Mouse (Mus musculus): ENCODE results near the gene Crb2. TPM values are rescaled to one million over a fixed set of nuclear protein-coding genes. Genes with fewer than 3 reads are reported as not detected.

Gene Crb2
- polyA plus RNA-seq, 1 experiment from 2014 or later: 30.4 TPM

DNA sequence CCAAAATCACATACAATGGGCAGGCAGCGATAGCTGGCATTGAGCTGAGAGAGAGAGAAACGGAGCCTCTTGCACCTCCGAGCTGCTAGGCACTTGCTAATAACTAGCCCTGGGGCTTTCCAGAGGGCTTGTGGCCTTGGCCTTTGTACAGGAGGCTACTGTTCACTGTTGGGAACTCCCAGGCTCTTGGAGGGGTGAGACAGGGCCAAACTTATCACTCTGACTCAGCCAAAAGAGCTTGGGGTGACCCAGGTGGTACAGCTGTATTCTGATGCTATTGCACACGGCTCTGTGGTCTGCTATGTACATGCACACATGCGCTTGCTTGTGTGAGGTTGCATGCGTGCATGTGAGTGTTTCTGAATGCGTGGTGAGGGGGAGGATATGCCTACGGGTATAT lies 6.3 kb upstream of the Crb2 start:
- DNase-seq (ENCODE audit: extremely low spot score, low spot score): no peak
- Histone ChIP-seq H3K27ac (no peak overlapping the region), H3K4me1 (peaks cover 57% of the 10 kb centered on the region), H3K27me3 (ENCODE audit: poor library complexity, severe bottlenecking) (peaks cover 64% of the 10 kb centered on the region), H3K36me3 (replicated peaks) (no peaks in the 10 kb centered on the region), H3K4me3 (no peak overlapping the region), H3K9me3 (no peaks in the 10 kb centered on the region)
- 89% methylated on average over 8 of the region's 8 CpGs for WGBS

DNA sequence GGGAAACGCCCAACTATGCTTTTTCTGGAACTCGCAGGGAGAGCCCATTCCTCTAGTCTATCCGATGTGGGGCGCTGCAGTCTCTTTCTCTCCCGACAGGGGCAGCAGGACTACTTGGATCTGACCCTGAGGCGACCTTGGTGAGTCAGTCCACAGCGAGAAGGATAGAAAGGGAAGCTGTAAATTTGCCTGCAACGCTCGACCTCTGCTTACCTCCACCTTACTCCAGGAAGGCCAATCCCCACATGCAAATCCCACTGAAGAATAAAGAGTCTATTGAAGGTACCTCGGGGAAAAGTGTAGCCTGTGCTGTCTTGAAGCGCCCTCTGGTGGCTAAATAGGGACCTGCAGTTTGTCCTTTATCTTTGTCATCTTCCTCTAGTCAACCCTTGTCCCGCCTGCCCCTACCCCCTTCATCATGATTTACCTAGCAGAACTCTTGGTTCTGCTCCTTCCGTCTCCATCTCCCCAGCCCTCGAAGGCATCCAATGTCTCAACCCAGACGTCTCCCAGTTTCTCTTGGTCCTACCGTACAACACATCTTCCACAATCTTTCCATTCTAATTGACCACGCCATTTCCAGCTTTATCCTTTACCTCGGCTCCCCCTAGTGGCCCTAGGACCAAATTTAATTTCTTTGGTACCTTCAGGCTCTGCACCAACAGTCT lies 4.3 kb upstream of the Crb2 start:
- peak; percentile 90 for DNase-seq (ENCODE audit: extremely low spot score, low spot score)
- peak overlapping the region; percentile 45 for H3K4me3 ChIP-seq
- H3K36me3 ChIP-seq (replicated peaks): no peaks in the 10 kb centered on the region
- H3K9me3 ChIP-seq: no peaks in the 10 kb centered on the region
- peak overlapping the region; percentile 81 for H3K27ac ChIP-seq
- under 1% methylated on average over 18 of the region's 18 CpGs for WGBS
- peaks cover 44% of the 10 kb centered on the region for H3K27me3 ChIP-seq (ENCODE audit: poor library complexity, severe bottlenecking)
- peaks cover 57% of the 10 kb centered on the region for H3K4me1 ChIP-seq

DNA sequence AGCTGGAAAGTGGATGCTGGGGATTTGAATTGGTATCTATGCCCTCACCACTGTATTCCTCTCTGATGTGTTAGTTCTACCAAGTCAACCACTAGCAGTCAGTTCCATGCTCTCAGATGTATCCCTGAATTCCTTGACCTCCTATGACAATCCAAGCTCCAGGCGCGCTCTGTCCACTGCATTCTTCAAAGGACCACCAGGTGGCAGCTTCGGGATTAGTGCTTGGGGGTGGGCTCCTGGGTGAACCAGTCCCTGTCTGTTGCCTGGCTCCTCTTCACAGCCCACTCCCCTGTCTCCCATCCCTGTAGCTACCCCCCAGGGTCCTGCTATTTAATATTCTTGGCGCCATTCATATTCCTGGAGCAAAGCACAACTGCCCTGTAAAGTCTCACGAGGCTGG lies 1.5 kb upstream of the Crb2 start:
- Histone ChIP-seq H3K4me1 (peaks cover 61% of the 10 kb centered on the region), H3K27ac (peak overlapping the region; percentile 90; the same call in 1 of the 2 replicates), H3K27me3 (ENCODE audit: poor library complexity, severe bottlenecking) (peaks cover 26% of the 10 kb centered on the region), H3K4me3 (no peak overlapping the region), H3K36me3 (replicated peaks) (no peaks in the 10 kb centered on the region), H3K9me3 (no peaks in the 10 kb centered on the region)
- WGBS: 9% methylated on average over 5 of the region's 5 CpGs
- DNase-seq (ENCODE audit: extremely low spot score, low spot score): peak; percentile 81

DNA sequence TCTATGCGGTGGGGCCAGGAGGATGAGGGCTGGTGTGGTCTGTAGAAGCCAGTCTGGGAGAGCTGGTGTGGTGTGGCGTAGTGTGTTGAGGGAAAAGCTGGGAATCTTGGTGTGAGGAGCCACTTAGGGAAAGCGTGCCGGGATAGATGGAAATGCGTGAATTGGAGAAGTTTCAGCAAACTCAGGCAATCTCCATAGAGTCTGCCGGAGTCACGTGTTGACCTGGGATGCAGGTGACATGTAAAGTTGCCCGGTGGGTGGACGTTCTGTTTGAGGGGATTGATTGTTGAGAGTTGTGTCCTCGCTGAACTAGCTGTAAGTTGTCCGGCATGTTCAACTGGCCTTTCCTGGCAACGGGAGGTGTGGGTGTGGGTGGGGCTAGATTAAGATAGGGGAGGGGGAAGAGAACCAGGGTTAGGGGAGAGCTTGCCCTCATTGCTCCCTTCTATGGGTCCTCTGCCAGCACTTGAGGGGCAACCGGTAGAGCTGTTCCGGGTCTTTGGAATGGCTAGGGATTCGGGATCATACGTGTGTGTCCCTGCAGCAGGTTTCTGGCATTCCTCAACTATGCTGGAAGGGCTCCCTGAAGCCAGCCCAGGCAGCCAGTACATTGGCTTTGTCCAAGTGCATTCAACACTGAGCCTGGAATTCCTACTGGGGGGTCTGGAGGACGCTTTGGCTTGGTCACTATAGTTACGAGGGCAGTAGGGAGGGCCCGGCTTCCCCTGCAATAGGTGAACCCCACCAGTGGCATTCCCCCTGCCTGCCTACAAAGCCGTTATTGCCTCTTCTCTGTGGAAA lies 762 bp downstream of the Crb2 start:
- peaks cover 5% of the 10 kb centered on the region for H3K36me3 ChIP-seq (replicated peaks)
- peaks cover 74% of the 10 kb centered on the region for H3K4me1 ChIP-seq
- peak; percentile 55 for DNase-seq (ENCODE audit: extremely low spot score, low spot score)
- H3K27ac ChIP-seq: peak overlapping the region; percentile 90
- WGBS: 5% methylated on average over 20 of the region's 20 CpGs
- H3K9me3 ChIP-seq: no peaks in the 10 kb centered on the region
- peak overlapping the region; percentile 64 for H3K4me3 ChIP-seq
- H3K27me3 ChIP-seq (ENCODE audit: poor library complexity, severe bottlenecking): peaks cover 9% of the 10 kb centered on the region

DNA sequence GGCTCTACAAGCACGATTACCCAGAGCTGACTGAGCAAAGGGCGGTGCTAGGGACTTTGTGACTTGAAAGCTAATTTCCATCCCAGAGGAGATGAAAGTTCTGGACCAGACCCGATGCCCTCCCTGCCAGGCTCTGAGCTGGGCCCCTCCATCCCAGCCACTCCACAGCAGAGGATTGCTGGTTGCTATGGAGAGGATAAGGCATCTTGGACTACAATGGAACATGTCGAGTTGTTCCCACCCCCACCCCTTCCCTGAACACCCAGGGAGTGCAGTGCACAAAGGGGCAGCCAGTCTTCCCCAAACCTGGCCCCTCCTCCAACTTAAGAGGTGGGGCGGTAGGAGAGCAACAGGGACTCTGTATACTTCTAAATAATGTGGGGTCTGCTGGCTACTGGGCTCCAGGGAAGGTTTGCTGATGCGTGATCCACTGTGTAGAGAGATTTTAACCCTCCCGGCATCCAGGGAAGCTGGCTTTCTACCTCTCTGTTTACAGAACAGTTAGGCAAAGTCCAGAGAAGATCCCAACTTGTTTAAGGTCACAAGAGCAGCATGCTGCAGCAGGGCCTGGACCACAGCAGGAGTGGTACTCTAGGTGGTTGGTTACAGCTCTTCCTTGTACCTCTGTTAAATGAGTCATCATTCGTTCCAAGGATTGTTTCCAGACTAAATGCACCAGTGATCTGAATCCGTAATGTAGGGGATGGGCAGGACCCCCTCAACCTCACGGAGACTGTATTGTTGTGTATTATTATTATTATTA lies 2.1 kb downstream of the Crb2 start:
- Histone ChIP-seq H3K27ac (peak overlapping the region; percentile 90), H3K4me3 (peak overlapping the region; percentile 64), H3K36me3 (replicated peaks) (peaks cover 7% of the 10 kb centered on the region), H3K4me1 (peaks cover 88% of the 10 kb centered on the region), H3K9me3 (no peaks in the 10 kb centered on the region), H3K27me3 (ENCODE audit: poor library complexity, severe bottlenecking) (peaks cover 9% of the 10 kb centered on the region)
- WGBS: 13% methylated on average over 10 of the region's 10 CpGs
- DNase-seq (ENCODE audit: extremely low spot score, low spot score): peak; percentile 86

DNA sequence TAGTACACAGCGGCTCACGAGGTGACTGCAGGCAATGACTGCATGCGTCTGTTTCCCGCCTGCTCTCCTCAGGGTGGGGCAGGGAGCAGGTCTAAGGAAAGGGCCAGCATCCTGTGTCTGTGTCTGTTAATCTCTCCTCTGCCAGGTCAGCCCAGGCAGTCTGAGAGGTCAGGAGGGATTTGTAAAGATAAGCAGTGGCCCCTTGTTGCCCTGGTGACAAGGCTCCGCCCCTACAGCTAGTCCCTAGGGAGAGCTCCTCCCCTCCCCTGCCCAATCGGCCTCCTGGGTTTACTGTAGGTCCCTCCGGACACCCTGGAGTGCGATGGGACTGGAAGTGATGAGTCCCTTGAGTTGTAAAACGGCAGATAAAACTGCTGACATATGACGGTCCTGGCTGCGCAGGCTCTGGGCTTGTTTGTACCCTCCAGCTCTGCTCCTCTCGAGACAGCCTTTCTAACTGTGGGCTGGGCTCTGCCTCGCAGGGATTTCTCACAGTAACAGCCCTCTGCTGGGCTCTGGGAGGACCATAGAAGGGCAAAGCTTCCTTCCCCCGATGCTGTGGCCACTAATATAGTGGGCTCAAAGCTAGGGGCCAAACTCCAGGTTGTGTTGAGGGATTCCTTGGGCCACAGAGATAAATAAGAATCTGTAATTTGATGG lies 4.4 kb downstream of the Crb2 start:
- H3K4me1 ChIP-seq: peaks cover 92% of the 10 kb centered on the region
- H3K36me3 ChIP-seq (replicated peaks): peaks cover 29% of the 10 kb centered on the region
- under 1% methylated on average over 14 of the region's 14 CpGs for WGBS
- H3K27ac ChIP-seq: peak overlapping the region; percentile 87
- DNase-seq (ENCODE audit: extremely low spot score, low spot score): peak; percentile 82
- H3K9me3 ChIP-seq: no peaks in the 10 kb centered on the region; the same call in 1 of the 2 replicates
- H3K4me3 ChIP-seq: peak overlapping the region; percentile 46
- peaks cover 11% of the 10 kb centered on the region for H3K27me3 ChIP-seq (ENCODE audit: poor library complexity, severe bottlenecking)

DNA sequence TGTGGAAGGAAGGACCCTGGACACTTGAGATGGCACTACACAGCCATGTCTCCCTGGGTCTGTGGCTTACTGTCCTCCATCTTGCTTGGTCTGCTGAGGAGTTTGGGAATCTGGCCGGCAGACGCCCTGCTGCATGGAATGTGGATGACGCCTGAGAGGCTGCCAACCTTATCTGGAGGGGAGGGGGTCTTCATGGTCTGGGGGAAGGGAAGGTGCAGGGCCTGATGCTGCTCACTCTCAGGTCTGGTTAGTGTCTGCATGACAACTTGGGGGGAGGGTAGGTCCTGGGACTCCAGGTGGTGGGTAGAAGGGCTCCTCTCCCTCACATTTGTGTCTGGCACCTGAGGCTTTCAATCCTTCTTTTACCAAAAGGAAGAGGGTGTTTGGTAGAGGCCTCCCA lies 5.4 kb downstream of the Crb2 start:
- no peak for DNase-seq (ENCODE audit: extremely low spot score, low spot score)
- H3K36me3 ChIP-seq (replicated peaks): peaks cover 39% of the 10 kb centered on the region
- H3K27me3 ChIP-seq (ENCODE audit: poor library complexity, severe bottlenecking): peaks cover 21% of the 10 kb centered on the region
- peak overlapping the region; percentile 46 for H3K4me3 ChIP-seq
- 18% methylated on average over 3 of the region's 3 CpGs for WGBS
- H3K4me1 ChIP-seq: peaks cover 89% of the 10 kb centered on the region
- peak overlapping the region; percentile 87 for H3K27ac ChIP-seq
- no peaks in the 10 kb centered on the region; the same call in 1 of the 2 replicates for H3K9me3 ChIP-seq

DNA sequence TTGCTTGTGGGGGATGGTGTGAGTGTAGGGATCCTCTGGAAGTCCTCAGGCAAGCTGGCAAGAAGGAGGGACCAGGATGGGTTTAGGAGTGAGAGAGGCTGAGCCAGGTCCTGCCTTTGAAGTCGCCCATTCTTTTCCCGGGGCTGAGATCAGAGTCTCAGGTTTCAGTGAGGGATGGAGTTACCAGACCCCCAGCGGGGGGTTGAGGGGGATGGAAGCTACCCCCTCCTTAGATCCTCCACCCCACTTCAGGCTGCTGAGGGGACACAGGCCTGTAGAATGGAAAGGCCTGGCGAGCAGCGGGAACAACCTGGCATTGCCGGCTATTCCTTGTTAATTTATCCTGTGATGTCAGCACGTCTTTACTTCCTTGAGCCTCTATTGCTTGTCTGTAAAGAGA lies 6.0 kb downstream of the Crb2 start:
- Histone ChIP-seq H3K4me1 (peaks cover 89% of the 10 kb centered on the region), H3K9me3 (no peaks in the 10 kb centered on the region; the same call in 1 of the 2 replicates), H3K36me3 (replicated peaks) (peaks cover 45% of the 10 kb centered on the region), H3K27me3 (ENCODE audit: poor library complexity, severe bottlenecking) (peaks cover 27% of the 10 kb centered on the region), H3K4me3 (peak overlapping the region; percentile 46), H3K27ac (peak overlapping the region; percentile 87)
- WGBS: 5% methylated on average over 7 of the region's 7 CpGs
- peak; percentile 53 for DNase-seq (ENCODE audit: extremely low spot score, low spot score)

DNA sequence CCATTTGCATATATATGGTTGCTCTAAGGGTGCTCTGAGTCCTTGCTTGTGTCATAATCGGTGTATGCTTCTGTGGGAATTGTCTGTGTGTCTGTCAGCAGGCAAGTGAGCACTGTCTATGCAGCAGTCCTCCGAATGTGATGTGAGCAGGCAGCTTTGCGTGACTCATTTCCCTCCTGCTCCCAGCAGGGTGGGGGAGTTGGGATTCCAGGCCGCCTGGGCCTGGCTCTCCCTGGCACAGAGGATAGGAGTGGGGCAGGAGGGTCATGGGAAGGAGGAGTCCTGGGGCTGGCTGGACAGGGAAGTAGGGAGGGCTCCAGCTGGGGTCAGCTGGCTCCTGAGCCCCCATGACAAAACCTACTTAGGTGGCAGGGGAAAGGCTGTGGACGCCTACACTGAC lies 8.4 kb downstream of the Crb2 start:
- Histone ChIP-seq H3K27ac (0 out of 2 replicates have a peak overlapping the region, but pooled peaks have one; percentile 13), H3K4me3 (no peak overlapping the region), H3K4me1 (peaks cover 82% of the 10 kb centered on the region), H3K36me3 (replicated peaks) (peaks cover 69% of the 10 kb centered on the region), H3K27me3 (ENCODE audit: poor library complexity, severe bottlenecking) (peaks cover 24% of the 10 kb centered on the region), H3K9me3 (no peaks in the 10 kb centered on the region; the same call in 1 of the 2 replicates)
- no peak for DNase-seq (ENCODE audit: extremely low spot score, low spot score)
- WGBS: 83% methylated on average over 5 of the region's 5 CpGs

DNA sequence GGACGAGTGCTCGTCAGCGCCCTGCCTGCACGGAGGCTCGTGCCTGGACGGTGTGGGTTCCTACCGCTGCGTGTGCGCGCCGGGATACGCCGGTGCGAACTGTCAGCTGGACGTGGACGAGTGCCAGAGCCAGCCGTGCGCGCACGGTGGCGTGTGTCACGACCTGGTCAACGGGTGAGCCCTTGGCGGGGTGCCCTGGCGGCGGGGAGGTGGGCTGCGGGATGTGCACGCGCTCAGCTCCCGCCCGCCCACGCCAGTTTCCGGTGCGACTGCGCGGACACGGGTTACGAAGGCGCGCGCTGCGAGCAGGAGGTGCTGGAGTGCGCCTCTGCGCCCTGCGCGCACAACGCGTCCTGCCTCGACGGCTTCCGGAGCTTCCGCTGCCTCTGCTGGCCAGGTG lies 10.4 kb downstream of the Crb2 start:
- H3K27ac ChIP-seq: no peak overlapping the region
- H3K4me1 ChIP-seq: peaks cover 62% of the 10 kb centered on the region
- no peaks in the 10 kb centered on the region; the same call in 1 of the 2 replicates for H3K9me3 ChIP-seq
- H3K4me3 ChIP-seq: peak overlapping the region; percentile 29
- DNase-seq (ENCODE audit: extremely low spot score, low spot score): no peak
- H3K36me3 ChIP-seq (replicated peaks): peaks cover 85% of the 10 kb centered on the region
- peaks cover 27% of the 10 kb centered on the region for H3K27me3 ChIP-seq (ENCODE audit: poor library complexity, severe bottlenecking)
- 33% methylated on average over 52 of the region's 52 CpGs for WGBS

DNA sequence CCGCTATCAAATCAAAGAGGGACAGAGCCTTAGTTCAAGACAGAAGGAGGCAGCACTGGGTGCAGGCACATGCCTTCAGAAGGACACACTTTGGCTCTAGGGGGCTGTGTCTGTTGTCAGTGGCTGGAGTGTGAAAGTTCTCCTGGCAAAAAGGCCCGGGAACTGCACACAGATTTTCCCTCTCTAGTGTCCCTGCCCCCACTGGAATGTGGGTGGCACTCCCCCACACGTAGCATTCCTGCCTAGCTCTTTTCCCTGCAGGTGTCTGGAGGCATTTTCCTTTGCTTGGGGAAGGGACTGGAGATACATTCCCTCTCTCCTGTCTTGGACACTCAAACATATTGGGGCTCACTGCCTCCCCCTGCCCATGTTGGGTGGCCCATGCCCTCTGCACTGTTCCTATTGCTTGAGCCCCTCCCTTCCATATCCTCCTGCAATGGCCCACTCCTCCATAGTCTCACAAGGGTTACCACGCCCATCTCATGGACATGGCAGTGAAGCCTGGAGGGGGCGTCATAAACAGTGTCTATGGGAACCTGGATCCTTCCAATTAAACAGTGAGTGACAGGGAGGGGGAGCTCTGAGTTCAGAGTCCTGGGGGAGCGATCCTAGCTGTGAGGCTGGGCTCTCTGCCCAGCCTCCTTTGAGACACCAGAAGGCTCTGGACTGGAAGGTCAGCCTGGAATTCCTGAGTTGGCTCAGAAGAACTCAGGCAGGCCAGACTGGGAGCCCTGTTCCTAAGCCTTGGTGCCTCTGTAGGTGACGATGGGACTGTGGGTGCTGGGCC lies 12.3 kb downstream of the Crb2 start:
- H3K36me3 ChIP-seq (replicated peaks): peaks cover 99% of the 10 kb centered on the region
- no peak for DNase-seq (ENCODE audit: extremely low spot score, low spot score)
- WGBS: 78% methylated on average over 7 of the region's 7 CpGs
- peaks cover 6% of the 10 kb centered on the region for H3K9me3 ChIP-seq
- peaks cover 46% of the 10 kb centered on the region for H3K27me3 ChIP-seq (ENCODE audit: poor library complexity, severe bottlenecking)
- H3K4me3 ChIP-seq: no peak overlapping the region
- no peak overlapping the region for H3K27ac ChIP-seq
- peaks cover 48% of the 10 kb centered on the region for H3K4me1 ChIP-seq
